Mouse (Mus musculus) heart, adult 2 months (tissue): ENCODE measurements around the gene Glmp. TPM values are rescaled to one million over a fixed set of nuclear protein-coding genes. Genes with fewer than 3 reads are reported as not detected.

Source experiments
- DNase-seq, 2 experiments: peaks; one replicate each; pipeline ENCODE4 v3.0.0; 2021
- H3K27ac ChIP-seq: fragments of 200-600 bp; 2 replicates; pipeline ENCODE4 v1.8.1; 2022
- H3K27me3 ChIP-seq: fragments of 200-500 bp; 2 replicates; pipeline ENCODE4 v1.6.1; 2012; ENCODE audit warnings: mild to moderate bottlenecking, low read length, inconsistent platforms, mixed read lengths; ENCODE audit not compliant: control insufficient read depth, insufficient read depth
- H3K36me3 ChIP-seq: fragments of 200-500 bp; 2 replicates; pipeline ENCODE4 v1.6.1; 2012; ENCODE audit warnings: low read length, inconsistent platforms; ENCODE audit not compliant: control insufficient read depth, insufficient read depth
- H3K4me1 ChIP-seq: fragments of 200-500 bp; 2 replicates; pipeline ENCODE4 v1.6.1; 2011; ENCODE audit warnings: low read length; ENCODE audit not compliant: control insufficient read depth, insufficient read depth
- H3K4me3 ChIP-seq: fragments of 200-600 bp; 2 replicates; pipeline ENCODE4 v1.8.1; 2022
- H3K79me2 ChIP-seq: fragments of 200-500 bp; replicated peaks from 2 replicates; pipeline ENCODE4 v1.6.1; 2012; ENCODE audit warnings: mild to moderate bottlenecking, inconsistent platforms, low read length, moderate library complexity, mixed read lengths; ENCODE audit not compliant: control insufficient read depth, insufficient read depth
- H3K9ac ChIP-seq: fragments of 200-500 bp; 2 replicates; pipeline ENCODE4 v1.6.1; 2012; ENCODE audit warnings: low read depth, mild to moderate bottlenecking, control low read depth, inconsistent platforms, low read length, mixed read lengths
- CTCF ChIP-seq: fragments of 200-600 bp; IDR thresholded peaks from 2 replicates; pipeline ENCODE4 v1.8.1; 2022; ENCODE audit warnings: antibody characterized with exemption, mild to moderate bottlenecking, moderate library complexity
- EP300 ChIP-seq: fragments of 200-500 bp; IDR thresholded peaks from 2 replicates; pipeline ENCODE4 v1.6.1; 2011; ENCODE audit warnings: low read depth, low read length, control low read depth; ENCODE audit not compliant: insufficient read depth
- POLR2A ChIP-seq: fragments of 200-500 bp; IDR thresholded peaks from 2 replicates; pipeline ENCODE4 v1.6.1; 2011; ENCODE audit warnings: mild to moderate bottlenecking, low read depth, low read length, control low read depth; ENCODE audit not compliant: insufficient read depth
- WGBS: fragments of 180-500 bp; shearing (Covaris S2); methylation state at CpG from one replicate; pipeline ENCODE4 v1.1.7; 2018; 5-methylcytosine and 5-hydroxymethylcytosine counted together
- intact Hi-C: fragments of 180-260 bp; cut with DNase I; formaldehyde crosslinking; loops from one replicate; pipeline ENCODE4 v1.15.1; 2025
- polyA plus RNA-seq: library from polyadenylated mRNA; depleted of rRNA; stranded (reverse); fragments of >200 nt; gene quantifications from 2 replicates; pipeline ENCODE4 v1.2.3, GENCODE M21; 2012
- total RNA-seq, 2 experiments: library from RNA; stranded (reverse); gene quantifications; 2 replicates each; pipeline ENCODE4 v1.2.3; 2021

The Glmp gene
- total and polyA plus RNA-seq, 3 experiments, result 75.6 to 98.0 (median 80.9) TPM

GRCm38 (mm10) chr3:88297321-88297851, 27.4 kb upstream of the Glmp start:
- no peak for DNase-seq
- peak overlapping the region; percentile 80 for H3K9ac ChIP-seq
- whole genome bisulfite sequencing, result under 1% methylated on average over 30 of the region's 30 CpGs
- no peaks in the 10 kb centered on the region for H3K27me3 ChIP-seq
- H3K4me3 ChIP-seq, result peak overlapping the region; percentile 89
- peaks cover 6% of the 10 kb centered on the region for H3K36me3 ChIP-seq
- peaks cover 3% of the 10 kb centered on the region for H3K4me1 ChIP-seq
- peak overlapping the region; percentile 91 for H3K27ac ChIP-seq
- no peaks in the 10 kb centered on the region; the same call in 1 of the 2 replicates for H3K79me2 ChIP-seq
- intact Hi-C loops, result loop anchor here (5.0 kb wide), 1 partner anchor 40 kb away; the partner anchor contains the start of genes Smg5 and Tmem79
- TF ChIP-seq EP300 (no peak), POLR2A (no peak), CTCF (no peak)

GRCm38 (mm10) chr3:88299172-88299571, 25.7 kb upstream of the Glmp start:
- no peaks in the 10 kb centered on the region for H3K27me3 ChIP-seq
- no peak overlapping the region for H3K9ac ChIP-seq
- peaks cover 6% of the 10 kb centered on the region for H3K36me3 ChIP-seq
- H3K4me1 ChIP-seq, result peaks cover 3% of the 10 kb centered on the region
- H3K79me2 ChIP-seq, result no peaks in the 10 kb centered on the region; the same call in 1 of the 2 replicates
- H3K27ac ChIP-seq, result no peak overlapping the region
- H3K4me3 ChIP-seq, result no peak overlapping the region
- WGBS, result 54% methylated on average over 1 of the region's 1 CpGs
- TF ChIP-seq POLR2A (no peak), CTCF (no peak), EP300 (no peak)
- no peak for DNase-seq
- intact Hi-C loops, result loop anchor here (5.0 kb wide), 1 partner anchor 38 kb away; the partner anchor contains the start of genes Smg5 and Tmem79

GRCm38 (mm10) chr3:88328956-88329355, 4.1 kb downstream of the Glmp start:
- no peak for DNase-seq
- 81% methylated on average over 5 of the region's 5 CpGs for WGBS
- Histone ChIP-seq H3K9ac (no peak overlapping the region), H3K4me3 (no peak overlapping the region), H3K36me3 (no peaks in the 10 kb centered on the region), H3K27ac (no peak overlapping the region), H3K79me2 (no peaks in the 10 kb centered on the region), H3K27me3 (no peaks in the 10 kb centered on the region), H3K4me1 (peaks cover 3% of the 10 kb centered on the region)
- intact Hi-C loops, result no loop called here
- TF ChIP-seq POLR2A (no peak), CTCF (no peak), EP300 (no peak)

- Histone ChIP-seq H3K27me3 (no peaks in the 10 kb centered on the region), H3K4me1 (no peaks in the 10 kb centered on the region), H3K36me3 (no peaks in the 10 kb centered on the region), H3K79me2 (no peaks in the 10 kb centered on the region), H3K4me3 (no peak overlapping the region), H3K9ac (no peak overlapping the region), H3K27ac (no peak overlapping the region)
- TF ChIP-seq CTCF (peak; percentile 83), POLR2A (no peak)
- DNase-seq, result no peak
- WGBS, result 31% methylated on average over 2 of the region's 2 CpGs
- intact Hi-C loops, result no loop called here
Measured at GRCm38 (mm10) chr3:88331282-88331681, 6.5 kb downstream of the Glmp start.

GRCm38 (mm10) chr3:88334029-88334658, 9.3 kb downstream of the Glmp start:
- intact Hi-C loops, result no loop called here
- WGBS, result 63% methylated on average over 12 of the region's 12 CpGs
- DNase-seq, result no peak
- no peak overlapping the region for H3K4me3 ChIP-seq
- H3K4me1 ChIP-seq, result peaks cover 5% of the 10 kb centered on the region
- H3K79me2 ChIP-seq, result no peaks in the 10 kb centered on the region
- TF ChIP-seq EP300 (no peak), CTCF (no peak), POLR2A (no peak)
- H3K36me3 ChIP-seq, result no peaks in the 10 kb centered on the region
- H3K27me3 ChIP-seq, result no peaks in the 10 kb centered on the region
- H3K9ac ChIP-seq, result no peak overlapping the region
- no peak overlapping the region for H3K27ac ChIP-seq

GRCm38 (mm10) chr3:88334902-88335435, 10.1 kb downstream of the Glmp start:
- H3K9ac ChIP-seq, result no peak overlapping the region
- no peak for TF ChIP-seq CTCF
- TF ChIP-seq EP300, result no peak
- no peak for TF ChIP-seq POLR2A
- intact Hi-C loops, result loop anchor here (5.0 kb wide), 1 partner anchor 38 kb away; the partner anchor contains the start of genes Cct3 and Tsacc
- no peaks in the 10 kb centered on the region; the same call in 1 of the 2 replicates for H3K79me2 ChIP-seq
- H3K27ac ChIP-seq, result peak overlapping the region; percentile 99
- WGBS, result 31% methylated on average over 3 of the region's 3 CpGs
- peak overlapping the region; percentile 85 for H3K4me3 ChIP-seq
- H3K36me3 ChIP-seq, result no peaks in the 10 kb centered on the region
- no peak for DNase-seq
- peaks cover 6% of the 10 kb centered on the region for H3K4me1 ChIP-seq
- no peaks in the 10 kb centered on the region for H3K27me3 ChIP-seq
